Mouse (Mus musculus) left cerebral cortex, adult 9 months (tissue): Measurements from ENCODE around the gene Slc6a21.
A peak's percentile ranks its signal among the peaks of the same experiment; 100 is the strongest.

Source experiments
- DNase-seq, 2 experiments: peaks; one replicate each; pipeline ENCODE4 v3.0.0; 2022; ENCODE audit warnings: low spot score in 2 of 2

Gene Slc6a21

GRCm38 (mm10) chr7:45313495-45313894, 36.2 kb downstream of the Slc6a21 start:
- DNase-seq: no peak

GRCm38 (mm10) chr7:45315182-45315701, 37.9 kb downstream of the Slc6a21 start:
- peak in 1 of 2 experiments; percentile 44 for DNase-seq

GRCm38 (mm10) chr7:45316536-45316935, 39.2 kb downstream of the Slc6a21 start:
- DNase-seq: no peak

GRCm38 (mm10) chr7:45322245-45322644, 44.9 kb downstream of the Slc6a21 start:
- DNase-seq: no peak

GRCm38 (mm10) chr7:45323069-45323468, 45.8 kb downstream of the Slc6a21 start:
- DNase-seq: no peak

GRCm38 (mm10) chr7:45325800-45326199, 48.5 kb downstream of the Slc6a21 start:
- DNase-seq: no peak

DNA sequence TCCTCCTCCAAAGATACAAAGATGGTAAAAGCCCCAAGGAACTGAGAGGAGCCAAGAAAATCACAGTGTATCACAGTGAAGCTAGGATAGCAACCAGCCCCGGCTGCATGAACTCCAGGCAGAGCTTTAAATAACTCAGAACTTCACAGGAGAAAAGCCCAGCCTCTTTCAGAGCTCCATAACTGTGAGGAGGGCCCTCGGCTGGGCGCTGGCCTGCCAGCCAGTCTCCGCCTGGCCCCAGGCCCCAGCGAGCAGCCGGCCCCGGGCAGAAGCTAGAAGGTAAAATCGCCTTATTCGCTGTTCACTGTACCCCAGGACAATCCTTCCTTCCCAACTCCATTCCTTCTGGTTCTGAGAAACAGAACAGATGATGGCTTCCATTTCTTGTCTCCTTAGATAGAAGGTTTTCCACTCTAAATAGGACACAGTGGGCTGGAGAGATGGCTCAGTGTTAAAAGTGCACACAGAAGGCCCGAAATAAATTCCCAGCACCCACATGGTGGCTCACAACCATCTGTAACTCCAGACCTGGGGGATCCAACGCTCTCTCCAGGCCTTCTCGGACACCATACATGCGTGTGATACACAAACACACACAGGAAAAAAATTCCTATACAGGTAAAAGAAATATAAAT, 51.6 kb downstream of the Slc6a21 start:
- no peak for DNase-seq

DNA sequence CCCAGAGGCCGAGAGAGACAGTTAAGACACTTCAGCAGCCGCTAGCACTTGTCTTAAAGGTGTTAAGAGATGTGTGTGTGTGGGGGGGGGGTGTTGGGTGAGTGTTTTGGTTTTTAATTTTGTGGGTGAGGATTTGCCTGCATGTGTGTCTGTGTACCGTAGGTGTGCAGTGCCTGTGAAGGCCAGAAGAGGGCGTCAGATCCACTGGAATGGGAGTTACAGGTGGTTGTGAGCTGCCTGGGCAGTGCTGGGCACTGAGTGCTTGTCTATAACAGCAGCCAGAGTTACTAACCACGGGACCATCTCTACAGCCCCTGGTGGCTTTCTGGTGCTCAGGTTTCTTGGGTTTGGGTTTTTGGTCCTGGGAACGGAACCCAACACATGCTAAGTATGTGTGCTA, 54.2 kb downstream of the Slc6a21 start:
- no peak for DNase-seq

GRCm38 (mm10) chr7:45332685-45333425, 55.5 kb downstream of the Slc6a21 start:
- peak in 1 of 2 experiments; percentile 29 for DNase-seq

GRCm38 (mm10) chr7:45333431-45333982, 56.2 kb downstream of the Slc6a21 start, which contains the start of gene Trpm4:
Gene Trpm4, minus strand, starts transcription at chr7:45333780.
- peak in 1 of 2 experiments; percentile 68 for DNase-seq

- no peak for DNase-seq
Observed at GRCm38 (mm10) chr7:45334605-45335004, 57.3 kb downstream of the Slc6a21 start.

DNA sequence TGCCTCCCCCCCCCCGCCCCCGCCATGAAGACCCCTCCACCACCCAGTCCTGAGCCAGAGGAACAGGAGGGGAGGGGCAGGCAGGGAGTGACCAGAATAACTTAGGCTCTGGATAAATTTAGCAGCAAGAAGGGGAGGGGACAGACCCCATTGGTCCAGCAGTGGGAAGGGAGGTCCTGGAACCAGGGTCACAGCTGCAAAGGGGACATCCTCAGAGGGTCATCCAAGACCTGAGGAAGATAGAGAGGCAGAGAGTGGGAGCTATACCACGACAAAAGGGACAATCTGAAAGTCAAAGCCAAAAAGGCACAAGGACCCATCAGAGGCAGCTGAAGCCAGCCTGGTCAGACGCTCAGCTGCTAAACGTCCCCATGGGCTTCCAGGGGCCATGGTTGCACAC, 57.7 kb downstream of the Slc6a21 start, which contains the start of gene Hrc:
Hrc (plus strand) TSS at position 235 of the 400 bp plus-strand sequence.
- DNase-seq: no peak

DNA sequence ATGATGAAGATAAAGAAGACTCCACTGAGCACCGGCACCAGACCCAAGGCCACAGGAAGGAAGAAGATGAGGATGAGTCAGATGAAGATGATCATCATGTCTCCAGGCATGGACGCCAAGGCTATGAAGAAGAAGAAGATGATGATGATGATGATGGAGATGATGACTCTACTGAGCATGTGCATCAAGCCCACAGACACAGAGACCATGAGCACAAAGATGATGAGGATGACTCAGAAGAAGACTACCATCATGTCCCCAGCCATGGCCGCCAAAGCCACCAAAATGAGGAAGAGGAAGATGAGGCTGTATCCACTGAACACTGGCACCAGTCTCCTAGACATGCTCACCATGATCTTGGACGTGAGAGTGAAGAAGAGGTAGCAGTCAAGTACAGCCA, 59.0 kb downstream of the Slc6a21 start:
- DNase-seq: no peak

GRCm38 (mm10) chr7:45337469-45337868, 60.2 kb downstream of the Slc6a21 start:
- no peak for DNase-seq

DNA sequence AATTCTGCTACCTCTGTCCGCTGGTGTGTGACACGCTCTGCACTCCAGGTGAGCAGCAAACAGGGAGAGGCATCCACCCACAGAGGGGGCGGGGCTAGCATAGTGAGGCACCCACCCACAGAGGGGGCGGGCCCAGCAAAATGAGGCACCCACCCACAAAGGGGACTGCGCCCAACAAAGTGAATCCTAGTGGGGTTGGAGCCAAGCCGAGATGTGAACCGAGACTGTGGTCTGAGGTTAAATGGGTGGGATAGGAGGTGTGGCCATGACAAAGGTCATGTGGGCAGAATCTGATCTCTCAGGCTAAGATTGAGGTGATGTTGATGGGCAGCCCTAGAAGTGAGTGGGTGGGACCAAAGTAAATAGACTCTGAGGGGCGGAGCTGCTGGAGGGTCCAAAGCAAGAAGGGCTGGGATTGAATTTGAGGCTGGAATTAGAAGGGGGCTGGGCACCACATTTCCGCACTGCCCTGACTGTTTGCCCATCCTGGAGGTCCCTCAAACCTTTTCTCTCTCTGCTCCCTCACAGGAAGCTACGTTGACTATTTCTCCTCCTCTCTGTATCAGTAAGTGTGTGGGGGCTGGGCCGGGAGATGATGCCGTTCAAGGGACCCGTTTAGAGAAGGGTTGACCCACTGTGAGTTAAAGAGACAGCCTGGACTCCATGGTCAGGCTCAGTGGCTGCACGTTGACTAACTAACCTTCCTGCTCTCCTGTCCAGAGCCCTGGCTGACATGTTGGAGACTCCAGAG, 61.0 kb downstream of the Slc6a21 start:
- DNase-seq: no peak
